Mouse (Mus musculus) lung, postnatal 25 days (tissue): ENCODE measurements around the gene Trpm3.

Source experiments
- DNase-seq: peaks from one replicate; pipeline ENCODE4 v3.0.0; 2022; ENCODE audit warnings: low spot score

The Trpm3 gene

GRCm38 (mm10) chr19:22473030-22473712 is 334.3 kb downstream of the Trpm3 start:
- no peak for DNase-seq

- no peak for DNase-seq
These were observed 339.6 kb downstream of the Trpm3 start for GRCm38 (mm10) chr19:22478295-22478989.

GRCm38 (mm10) chr19:22503469-22503868 is 364.6 kb downstream of the Trpm3 start:
- no peak for DNase-seq

- no peak for DNase-seq
These were observed 379.7 kb downstream of the Trpm3 start for GRCm38 (mm10) chr19:22518508-22518907.

- no peak for DNase-seq
These were observed 389.1 kb downstream of the Trpm3 start for GRCm38 (mm10) chr19:22527944-22528343.

GRCm38 (mm10) chr19:22542990-22543709 is 404.3 kb downstream of the Trpm3 start:
- DNase-seq, result no peak

GRCm38 (mm10) chr19:22552179-22552578 is 413.3 kb downstream of the Trpm3 start:
- peak; percentile 40 for DNase-seq

DNA sequence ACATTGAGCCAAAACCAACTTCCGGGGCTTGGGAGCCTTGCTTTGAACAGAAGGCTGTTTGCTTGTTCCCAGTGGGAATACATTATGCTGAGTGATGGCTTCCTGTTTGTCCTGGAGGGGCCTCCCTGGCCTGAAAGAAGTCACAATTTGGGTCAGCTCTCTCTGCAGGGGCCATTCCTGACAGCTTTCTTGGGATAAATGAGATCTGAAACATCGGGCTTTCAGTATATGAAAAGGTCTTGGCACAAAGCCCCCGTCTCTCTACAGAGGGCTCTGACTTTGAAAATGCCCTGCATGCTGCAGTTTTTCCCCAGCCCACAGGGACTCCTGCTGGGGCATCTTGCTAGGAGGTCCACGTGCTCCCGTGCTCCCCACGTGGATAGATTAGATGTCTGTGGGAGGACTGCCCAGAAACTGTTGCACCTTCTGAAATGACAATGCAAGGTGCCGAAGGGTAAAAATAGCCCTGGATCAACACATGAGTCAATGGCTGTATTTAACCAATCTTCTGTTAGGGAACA is 415.6 kb downstream of the Trpm3 start:
- DNase-seq, result peak; percentile 10

GRCm38 (mm10) chr19:22572396-22572795 is 433.6 kb downstream of the Trpm3 start:
- no peak for DNase-seq

- no peak for DNase-seq
These were observed 434.0 kb downstream of the Trpm3 start for GRCm38 (mm10) chr19:22572849-22573248.

DNA sequence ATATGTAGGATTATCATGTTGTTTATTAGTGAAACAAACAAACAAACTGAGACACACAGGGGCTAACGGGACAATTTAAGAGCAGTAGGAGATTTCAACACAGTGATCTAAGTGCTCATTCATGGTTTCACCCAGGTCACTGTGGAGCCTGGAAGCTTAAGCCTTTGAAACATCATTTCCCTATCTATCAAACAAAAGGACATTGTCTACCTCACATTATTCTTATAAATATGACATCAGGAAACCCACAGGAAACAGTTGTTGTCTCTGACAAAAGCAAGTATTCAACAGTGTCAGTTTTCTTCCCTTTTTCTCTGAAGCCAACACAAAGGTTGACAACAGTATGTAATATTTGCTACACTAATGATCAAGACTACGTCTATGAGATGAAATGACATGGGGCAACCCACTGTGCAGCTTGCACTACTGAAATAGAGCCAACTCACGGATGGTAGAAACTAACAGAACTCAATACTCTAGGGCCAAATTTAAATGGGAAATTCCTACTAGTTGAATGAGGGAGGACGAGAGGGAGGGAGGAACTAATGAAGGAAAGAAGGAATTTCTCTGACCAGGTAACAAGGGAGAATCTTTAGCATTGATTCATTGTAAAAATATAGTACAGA is 443.4 kb downstream of the Trpm3 start:
- no peak for DNase-seq

DNA sequence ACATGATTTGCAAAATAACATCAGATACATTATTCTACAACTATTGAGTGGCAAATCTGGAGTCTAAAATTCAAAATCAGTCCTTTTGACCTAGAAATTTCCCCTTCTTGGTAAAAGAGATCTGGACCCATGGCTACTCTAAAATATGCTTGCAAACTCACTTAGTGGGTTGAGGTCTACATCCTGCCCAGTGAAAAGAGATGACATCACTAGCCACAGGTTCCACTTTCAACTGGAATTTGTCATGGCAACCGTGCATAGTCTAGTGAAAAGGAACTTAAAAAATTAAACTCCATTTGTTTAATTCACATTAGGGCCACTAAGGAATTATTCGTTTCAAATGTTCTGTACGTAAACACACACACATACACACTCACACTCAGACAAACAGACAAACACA is 455.6 kb downstream of the Trpm3 start:
- no peak for DNase-seq

DNA sequence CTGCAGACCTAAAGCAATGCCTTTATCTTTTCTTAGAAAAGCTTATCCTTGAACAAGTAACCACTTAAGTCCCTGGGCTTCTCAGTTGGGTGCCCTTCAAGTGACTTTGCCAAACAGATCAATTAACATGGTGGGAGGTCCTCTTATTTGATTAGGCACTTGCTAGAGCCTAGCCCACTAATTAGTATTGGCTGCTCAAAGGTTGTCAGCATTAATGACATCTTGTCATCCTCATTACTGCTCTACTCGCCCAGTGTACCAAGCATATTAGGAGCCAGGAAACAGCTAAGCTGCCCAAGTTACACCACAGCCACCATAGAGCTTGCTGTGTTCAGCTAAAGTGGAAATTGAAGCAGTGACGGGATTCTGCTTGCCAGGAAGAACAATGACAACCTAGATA is 456.4 kb downstream of the Trpm3 start:
- no peak for DNase-seq

DNA sequence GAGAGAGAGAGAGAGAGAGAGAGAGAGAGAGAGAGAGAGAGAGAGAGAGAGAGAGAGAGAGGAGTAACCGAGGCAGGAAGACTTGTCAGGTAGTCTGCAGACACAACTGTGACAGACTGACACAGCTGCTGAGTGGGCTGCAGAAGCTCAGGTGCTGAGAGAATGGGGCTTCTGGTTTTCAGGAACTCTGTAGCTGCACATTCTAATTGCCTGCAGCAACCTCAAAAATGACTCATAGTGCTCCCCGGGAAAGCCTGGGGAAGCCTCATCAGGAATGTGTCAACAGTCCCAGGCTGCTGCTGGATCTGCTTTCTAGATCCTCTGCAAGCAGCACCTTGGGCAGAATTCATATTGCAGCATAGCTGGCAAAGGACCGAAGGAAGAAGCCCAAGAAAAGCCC is 457.9 kb downstream of the Trpm3 start:
- no peak for DNase-seq

- no peak for DNase-seq
These were observed 465.5 kb downstream of the Trpm3 start for GRCm38 (mm10) chr19:22604322-22604721.

DNA sequence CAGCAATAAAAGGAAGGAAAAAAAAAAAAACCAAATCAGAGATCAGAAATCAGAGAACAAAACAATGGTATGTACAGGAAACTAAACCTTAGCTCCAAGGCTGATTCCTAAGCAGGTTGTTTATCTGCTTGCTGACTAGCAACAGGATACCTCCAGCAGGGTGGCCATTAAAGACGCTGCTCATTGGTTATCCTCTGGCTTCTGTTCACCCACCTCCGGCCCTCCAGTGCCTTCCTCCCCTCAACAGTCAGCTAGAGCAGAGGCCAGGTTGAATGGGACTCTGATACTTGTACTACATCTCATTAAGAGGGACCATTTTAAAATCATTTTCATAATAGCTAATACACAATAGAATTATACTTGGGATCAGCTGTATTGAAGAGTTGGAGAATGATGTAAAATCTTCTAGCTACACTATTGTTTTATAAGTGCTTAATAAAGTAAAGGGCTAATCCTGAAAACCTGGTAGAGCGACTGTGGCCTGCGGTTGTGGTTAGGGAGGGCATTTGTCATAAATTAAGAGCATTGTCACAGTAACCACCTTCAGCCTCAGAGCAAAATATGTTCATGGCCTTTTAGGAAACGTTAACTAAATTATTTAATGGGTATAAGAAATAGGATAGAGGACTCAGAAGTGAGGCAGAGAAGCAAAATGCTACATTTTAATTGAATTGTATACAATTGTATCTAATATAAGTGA is 469.3 kb downstream of the Trpm3 start:
- no peak for DNase-seq

GRCm38 (mm10) chr19:22611621-22612020 is 472.8 kb downstream of the Trpm3 start:
- no peak for DNase-seq

GRCm38 (mm10) chr19:22615367-22615766 is 476.5 kb downstream of the Trpm3 start:
- no peak for DNase-seq

DNA sequence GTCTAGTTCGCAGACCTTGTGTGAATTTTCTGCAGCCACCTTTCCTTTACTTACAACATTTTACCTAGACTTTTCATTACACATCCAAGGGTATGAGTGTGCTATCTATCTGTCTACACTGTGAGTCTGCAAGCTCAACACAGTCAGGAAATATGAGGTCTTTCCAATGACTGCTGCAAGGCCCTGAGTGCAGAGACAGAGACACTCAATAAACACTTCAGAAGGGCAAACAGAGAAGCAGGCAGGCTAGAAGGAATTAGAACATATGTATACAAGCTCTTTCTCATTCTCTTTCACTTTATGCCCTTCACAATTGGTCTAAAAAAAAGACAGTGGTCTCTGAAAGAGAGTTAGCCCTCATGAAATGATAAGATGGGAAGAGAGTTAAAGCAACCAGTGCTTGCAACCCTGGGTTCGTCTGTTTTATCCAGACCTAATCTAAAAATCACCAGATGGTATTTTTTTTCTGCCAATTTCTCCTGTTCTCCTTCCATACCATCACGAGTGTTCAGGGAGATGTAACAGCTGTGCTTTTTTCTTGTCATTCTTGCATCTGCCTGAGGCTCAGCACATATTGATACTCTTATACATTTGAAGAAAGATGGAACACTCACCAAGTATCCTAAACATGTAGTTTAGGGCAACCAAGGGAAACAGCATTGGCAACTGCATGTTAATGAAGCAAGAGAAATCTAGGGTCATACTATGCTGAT is 486.1 kb downstream of the Trpm3 start:
- no peak for DNase-seq

DNA sequence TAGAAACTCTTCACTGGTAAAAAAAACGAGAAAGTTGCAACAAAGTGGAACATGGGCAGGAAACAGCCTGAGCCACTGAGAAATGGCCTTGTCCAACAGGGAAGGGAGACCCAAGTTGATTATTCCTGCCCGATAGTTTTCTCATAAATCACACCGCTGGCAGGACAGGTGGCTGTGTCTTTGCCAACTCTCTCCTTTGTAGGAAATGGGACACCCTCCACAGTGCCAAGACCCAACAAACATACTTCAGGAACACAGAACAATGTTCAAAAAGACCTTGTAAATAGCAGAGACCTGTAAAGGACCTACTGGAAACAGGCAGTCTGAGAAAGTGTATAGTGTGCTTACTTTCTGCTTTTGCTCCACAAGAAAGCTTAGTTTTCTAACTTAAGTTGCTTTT is 490.0 kb downstream of the Trpm3 start:
- DNase-seq, result no peak

- DNase-seq, result no peak
These were observed 492.5 kb downstream of the Trpm3 start for GRCm38 (mm10) chr19:22631316-22631715.
